2 mouse cellular contexts compared by ENCODE assay signal in genomic region chr15:98479568-98480102, GRCm38 (mm10).
TF ChIP-seq lines count a peak whose summit lies in the region.

No protein-coding gene starts in this region.

TF ChIP-seq in CH12.LX, 34 proteins besides CTCF, POLR2A, EP300 and RAD21 (continued from another document):
- peak; percentile 36; the same call in 1 of the 2 replicates for TF ChIP-seq TCF12 (IDR thresholded peaks at IDR 0.05; ENCODE audit: low read depth, low read length)
- peak; percentile 78; the same call in 1 of the 2 replicates for TF ChIP-seq ETS1 (conservative IDR thresholded peaks at IDR 0.05; ENCODE audit: low read depth, low read length)
- no peak for TF ChIP-seq MXI1 (IDR thresholded peaks at IDR 0.05; ENCODE audit: low read depth, low read length)
- no peak for TF ChIP-seq MAFK (IDR thresholded peaks at IDR 0.05; ENCODE audit: insufficient replicate concordance, low read length)
- TF ChIP-seq IRF4 (IDR thresholded peaks at IDR 0.05; ENCODE audit: low read depth, low read length): peak; percentile 76
- TF ChIP-seq MEF2A (IDR thresholded peaks at IDR 0.05; ENCODE audit: borderline replicate concordance, low read depth, low read length): peak; percentile 88; the same call in 1 of the 2 replicates

TF ChIP-seq in MEL, 35 proteins besides CTCF, POLR2A, EP300 and RAD21 (continued from another document):
- 0 out of 2 replicates have a peak, but pooled peaks have one; percentile 6 for TF ChIP-seq ETS1 (IDR thresholded peaks at IDR 0.05; ENCODE audit: low read depth, low read length)
